Mouse (Mus musculus) heart, adult 18-20 months (tissue): ENCODE data around the gene Ces2c. TPM values are rescaled to one million over a fixed set of nuclear protein-coding genes. Genes with fewer than 3 reads are reported as not detected.
"Not testable (repeated sequence)": the region's sequence is repeated elsewhere in the genome, so short reads cannot be mapped to it uniquely, and the experiment has no call there.

Source experiments
- DNase-seq, 2 experiments: peaks; one replicate each; pipeline ENCODE4 v3.0.0; 2021 to 2022; ENCODE audit warnings: mixed read lengths in 1 of 2
- long read RNA-seq, 2 experiments: library from polyadenylated mRNA; stranded (forward); transcript quantifications; one replicate each; pipeline ENCODE4 v2.0.0; 2021
- total RNA-seq, 2 experiments: library from RNA; stranded (reverse); gene quantifications; 2 replicates each; pipeline ENCODE4 v1.2.3; 2021

The Ces2c gene
- not detected for total RNA-seq
- long read RNA-seq, experiment 1, result 0 reads
- long read RNA-seq, experiment 2, result 0 reads

DNA sequence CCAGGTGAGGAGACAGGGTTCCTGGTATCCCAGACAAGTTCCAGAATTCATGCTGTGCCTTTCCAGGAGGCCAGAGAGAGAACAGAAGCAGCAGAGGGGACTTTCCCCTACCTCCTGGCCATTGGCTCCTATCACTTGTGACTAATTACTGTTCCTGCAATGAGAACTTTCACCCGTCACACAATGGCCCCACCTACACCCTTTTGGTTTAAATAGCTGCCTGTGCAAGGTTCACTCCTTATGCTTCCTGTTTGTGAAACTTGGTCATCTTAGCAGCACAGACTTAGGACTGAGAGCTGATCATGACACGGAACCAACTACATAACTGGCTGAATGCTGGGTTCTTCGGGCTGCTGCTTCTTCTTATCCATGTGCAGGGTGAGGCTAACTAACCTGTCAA is at the start of gene Ces2c:
TSS of gene Ces2c (plus strand) at position 238 of the 400 bp plus-strand sequence.
- DNase-seq, result no peak

DNA sequence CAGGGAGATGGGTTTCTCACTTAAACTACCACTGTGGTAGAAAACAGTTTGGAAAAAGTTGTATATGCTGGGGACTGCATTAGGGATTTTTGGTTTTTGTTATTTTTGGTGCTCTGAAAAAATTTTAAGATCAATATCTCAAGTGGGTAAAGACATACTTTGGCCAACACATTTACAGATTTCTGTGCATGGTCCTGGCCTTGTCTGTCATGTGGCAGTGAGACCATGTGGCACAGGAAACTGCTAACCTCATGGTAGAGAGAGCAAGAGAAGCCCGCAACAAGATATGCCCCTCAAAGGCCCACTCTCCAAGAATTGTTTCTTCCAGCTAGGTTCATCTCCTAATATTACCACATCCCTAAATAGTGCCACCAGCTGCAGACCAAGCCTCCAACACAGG is 47.5 kb upstream of the Ces2c start:
- no peak for DNase-seq

DNA sequence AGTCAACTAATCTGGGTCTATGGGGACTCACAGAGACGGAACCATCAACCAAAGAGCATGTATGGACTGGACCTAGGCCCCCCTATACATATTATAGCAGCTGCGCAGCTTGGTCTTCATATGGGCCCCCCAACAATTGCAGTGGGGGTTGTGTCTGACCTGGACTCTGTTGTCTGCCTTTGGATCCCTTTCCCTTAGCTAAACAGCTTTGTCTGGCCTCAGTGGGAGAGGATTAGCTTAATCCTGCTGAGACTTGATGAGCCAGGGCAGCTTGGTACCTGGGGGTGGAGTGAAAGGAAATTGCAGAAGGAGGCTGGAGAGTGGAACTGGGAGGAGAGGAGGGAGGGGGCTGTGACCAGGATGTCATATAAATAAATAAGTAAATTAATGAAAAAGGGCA is 40.7 kb upstream of the Ces2c start:
- no peak for DNase-seq

DNA sequence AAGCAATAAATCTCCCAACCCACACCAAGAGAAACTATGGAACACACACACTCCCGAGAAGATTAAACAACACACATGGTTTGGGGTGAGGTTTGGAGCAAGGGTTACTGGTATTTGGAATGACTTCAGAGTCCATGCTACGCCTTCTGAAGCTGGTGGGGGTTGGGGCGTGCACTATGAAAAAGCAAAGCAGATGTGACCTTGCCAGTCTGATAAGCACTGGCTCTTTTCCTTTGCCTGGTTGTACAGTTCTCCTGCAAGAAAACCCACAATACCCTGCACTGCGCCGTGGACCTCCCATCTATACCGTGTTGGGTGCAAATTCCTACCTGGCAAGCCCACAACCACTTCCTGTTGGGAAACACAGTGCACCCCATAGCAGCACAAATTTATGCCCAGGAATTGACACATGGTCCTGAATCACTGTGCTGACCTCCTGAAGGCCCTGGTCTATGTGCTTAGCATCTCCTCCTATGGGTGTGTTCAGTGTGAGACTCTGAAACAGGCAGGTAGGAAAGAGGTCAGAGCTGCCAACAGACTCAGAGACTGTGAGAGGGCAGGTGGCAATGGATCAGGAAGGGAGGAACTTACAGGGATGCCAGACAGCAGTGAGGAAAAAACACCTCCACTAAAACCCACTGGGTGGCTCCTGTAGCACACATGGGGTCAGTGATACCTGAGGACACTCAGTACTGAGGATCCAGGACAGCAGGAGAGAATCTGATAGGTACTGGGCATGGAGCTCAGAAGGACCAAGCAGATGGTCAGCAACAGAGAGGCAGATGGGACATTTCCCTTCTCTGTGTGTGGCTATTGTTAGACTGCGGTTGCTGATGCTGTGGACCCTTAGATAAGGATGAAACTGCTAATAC is 38.1 kb upstream of the Ces2c start:
- DNase-seq, result no peak

DNA sequence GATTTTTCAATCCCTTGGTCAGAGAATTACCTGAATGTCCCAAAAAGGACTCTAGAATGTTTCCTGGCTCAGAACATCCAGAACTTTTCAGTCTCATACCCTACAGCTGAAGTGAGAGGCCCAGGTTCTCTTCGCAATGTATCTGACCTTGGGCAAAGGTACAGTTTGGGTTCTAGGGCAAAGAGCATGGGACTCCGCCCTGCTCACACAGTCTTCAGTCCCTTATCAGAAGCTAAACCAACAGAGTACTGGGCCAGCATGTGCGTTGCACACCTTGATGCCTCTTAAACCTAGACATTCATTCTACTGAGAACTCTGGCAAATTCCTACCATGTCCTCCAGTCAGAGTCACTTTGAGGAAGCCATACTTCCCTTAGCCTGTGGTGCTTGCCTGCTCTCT is 37.4 kb upstream of the Ces2c start:
- no peak for DNase-seq

DNA sequence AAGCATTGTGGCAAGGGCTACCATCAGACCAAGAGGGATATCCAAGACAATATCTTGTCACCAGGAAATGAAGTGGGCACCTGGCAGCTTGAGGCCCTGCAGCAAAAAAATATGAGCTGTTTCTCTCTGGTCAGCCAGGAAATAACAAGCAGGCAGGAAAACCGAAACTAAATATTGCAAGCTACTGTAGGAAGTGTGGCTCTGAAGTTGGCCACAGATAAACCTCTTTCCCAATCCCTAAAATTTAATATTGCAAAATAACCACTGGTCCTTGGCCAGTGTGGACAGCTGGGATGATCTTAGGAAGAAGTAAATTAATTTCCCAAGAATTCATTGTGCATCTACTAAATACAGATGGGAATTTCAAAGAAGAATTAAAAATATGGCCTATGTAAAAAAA is 20.0 kb upstream of the Ces2c start:
- peak; percentile 15 to 37 for DNase-seq

DNA sequence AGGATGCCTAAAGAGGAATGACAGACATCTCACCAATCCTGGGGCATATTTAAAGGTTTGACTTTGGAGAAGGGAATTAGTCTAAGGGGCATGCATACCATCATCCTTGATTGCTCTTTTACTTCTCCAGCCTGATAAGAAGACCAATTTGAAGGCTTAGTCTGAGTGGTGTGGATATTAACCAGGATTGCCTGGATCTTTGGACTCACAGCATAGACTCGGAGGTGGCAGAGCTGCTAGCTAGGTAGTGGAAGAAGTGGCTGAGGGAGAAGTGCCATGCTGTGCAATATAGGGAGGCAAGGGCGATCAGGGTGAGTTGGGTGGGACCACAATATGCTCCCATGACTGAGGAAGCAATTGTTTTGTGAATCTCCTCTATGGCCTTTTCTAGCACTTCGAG is 18.6 kb upstream of the Ces2c start:
- no peak for DNase-seq

DNA sequence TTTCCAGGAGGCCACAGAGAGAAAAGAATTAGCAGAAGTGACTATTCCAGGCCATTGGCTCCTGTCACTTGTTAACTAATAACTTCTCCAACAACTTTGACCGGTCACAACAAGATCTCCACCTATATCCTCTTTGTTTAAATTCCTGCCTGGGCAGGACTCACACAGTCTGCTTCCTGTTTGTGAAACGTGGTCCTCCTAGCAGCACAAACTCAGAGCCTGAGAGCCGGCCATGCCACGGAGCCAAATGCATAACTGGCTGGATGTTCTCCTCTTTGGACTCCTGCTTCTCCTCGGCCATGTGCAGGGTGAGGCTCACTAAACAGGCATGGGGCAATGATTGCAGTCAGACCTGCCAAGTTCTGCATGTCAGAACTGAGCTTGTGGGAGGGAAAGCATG is 15.4 kb upstream of the Ces2c start, which contains the start of gene Ces2b:
TSS of gene Ces2b (plus strand) at position 133 of the 400 bp plus-strand sequence.
- DNase-seq, result no peak

DNA sequence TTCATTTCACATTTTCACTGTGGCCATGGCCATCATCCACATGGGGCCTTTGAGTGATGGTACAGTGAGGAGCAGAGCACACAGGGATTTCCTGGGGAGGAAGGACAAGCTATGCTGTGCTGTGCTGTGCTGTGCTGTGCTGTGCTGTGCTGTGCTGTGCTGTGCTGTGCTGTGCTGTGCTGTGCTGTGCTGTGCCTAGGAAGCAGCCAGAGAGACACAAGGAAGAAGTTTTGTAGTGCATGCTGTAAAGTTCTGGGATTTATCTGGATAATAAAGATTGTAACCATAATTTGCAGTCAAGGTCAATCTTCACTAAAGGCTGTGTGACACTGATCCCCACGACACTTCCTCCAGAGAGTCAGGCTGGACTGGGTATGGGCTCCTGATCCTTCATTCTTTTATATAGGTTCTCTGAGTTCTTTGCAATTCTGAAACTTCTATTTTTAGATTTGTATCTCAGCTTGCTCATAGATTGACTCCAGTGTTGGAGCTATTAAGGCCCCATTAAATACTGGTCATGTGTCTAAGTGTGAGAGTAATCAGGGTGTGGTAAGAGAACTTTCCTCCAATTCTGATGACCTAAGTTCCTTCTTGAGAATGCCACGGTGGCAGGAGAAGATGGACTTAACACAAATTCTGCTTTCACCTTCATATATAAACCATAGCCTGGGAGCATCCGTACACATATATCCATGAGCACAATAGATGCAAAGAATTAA is 5.3 kb upstream of the Ces2c start:
- no peak for DNase-seq

DNA sequence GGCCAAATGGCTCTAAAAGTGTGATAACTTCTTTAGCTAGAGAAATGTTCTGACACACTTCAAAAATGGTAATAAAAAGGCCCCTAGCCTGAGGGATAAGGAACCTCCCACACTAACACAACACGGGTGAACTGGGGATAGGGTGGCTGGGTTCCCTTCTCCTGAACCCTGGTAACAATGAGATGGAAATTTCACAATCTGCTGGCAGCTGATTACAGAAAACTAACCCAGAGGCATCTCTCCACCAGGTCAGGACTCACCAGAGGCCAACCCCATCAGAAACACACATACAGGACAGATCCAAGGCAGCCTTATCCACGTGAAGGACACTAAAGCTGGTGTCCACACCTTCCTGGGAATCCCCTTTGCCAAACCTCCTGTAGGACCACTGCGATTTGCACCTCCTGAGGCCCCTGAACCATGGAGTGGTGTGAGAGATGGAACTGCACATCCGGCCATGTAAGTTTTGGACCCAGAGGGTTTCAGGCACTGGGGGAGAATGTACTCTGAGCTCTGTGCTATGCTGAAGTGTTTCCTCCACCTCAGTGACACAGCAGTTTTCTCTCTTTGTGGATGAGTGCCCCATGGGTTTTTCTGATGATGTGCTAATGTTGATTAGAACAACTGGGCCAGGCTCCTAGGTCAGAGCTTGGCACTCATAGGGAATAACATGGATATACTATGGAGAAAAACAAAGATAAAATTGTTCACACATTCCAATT is 1.0 kb downstream of the Ces2c start:
- DNase-seq, result no peak

DNA sequence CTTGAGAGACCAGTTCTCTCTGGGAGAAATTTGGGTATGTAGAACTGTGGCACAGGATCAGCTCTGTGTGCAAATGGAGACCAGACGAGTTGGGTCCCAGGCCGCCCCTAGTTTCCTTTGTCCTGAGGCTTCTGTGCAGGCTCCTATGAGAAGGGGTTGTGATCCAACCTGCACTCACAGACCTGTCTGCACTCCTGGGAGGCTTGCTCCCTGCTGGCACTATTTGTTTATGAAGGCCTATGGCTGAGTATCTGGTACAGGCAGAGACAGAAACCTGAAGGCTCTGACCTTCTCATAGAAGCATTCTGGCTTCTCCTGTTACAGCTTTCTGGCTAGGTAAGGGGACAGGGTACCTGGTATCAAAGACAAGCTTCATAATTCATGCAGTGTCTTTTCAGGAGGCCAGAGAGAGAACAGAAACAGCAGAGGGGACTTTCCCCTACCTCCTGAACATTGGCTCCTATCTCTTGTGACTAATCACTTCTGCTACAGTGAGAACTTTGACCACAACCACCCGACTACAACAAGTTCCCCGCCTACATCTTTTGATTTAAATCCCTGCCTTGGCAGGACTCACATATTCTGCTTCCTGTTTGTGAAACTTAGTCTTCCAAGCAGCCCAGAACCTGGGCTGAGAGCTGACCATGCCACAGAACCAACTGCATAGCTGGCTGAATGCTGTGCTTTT is 20.1 kb downstream of the Ces2c start:
- not testable (repeated sequence) for DNase-seq

DNA sequence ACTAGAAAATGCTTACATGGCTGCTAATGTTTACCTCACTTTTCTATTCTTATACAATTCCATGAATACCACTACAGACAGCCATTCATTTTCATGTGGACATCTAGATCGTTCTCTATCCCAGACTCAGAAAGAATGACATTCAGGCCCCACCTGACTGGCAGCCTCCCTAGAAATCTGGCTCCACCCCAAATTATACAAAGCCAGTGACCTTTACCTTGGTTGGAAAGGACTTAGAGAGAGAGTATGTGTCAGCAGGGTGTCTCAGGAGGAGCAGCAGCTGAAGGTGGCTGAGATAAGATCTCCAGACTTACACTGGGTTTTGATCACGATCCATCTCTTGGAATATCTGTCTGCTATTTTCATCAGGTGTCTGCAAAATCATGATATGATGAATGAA is 22.0 kb downstream of the Ces2c start:
- not testable (repeated sequence) for DNase-seq

DNA sequence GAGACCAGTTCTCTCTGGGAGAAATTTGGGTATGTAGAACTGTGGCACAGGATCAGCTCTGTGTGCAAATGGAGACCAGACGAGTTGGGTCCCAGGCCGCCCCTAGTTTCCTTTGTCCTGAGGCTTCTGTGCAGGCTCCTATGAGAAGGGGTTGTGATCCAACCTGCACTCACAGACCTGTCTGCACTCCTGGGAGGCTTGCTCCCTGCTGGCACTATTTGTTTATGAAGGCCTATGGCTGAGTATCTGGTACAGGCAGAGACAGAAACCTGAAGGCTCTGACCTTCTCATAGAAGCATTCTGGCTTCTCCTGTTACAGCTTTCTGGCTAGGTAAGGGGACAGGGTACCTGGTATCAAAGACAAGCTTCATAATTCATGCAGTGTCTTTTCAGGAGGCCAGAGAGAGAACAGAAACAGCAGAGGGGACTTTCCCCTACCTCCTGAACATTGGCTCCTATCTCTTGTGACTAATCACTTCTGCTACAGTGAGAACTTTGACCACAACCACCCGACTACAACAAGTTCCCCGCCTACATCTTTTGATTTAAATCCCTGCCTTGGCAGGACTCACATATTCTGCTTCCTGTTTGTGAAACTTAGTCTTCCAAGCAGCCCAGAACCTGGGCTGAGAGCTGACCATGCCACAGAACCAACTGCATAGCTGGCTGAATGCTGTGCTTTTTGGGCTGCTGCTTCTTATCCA is 39.5 kb downstream of the Ces2c start:
- not testable (repeated sequence) for DNase-seq

DNA sequence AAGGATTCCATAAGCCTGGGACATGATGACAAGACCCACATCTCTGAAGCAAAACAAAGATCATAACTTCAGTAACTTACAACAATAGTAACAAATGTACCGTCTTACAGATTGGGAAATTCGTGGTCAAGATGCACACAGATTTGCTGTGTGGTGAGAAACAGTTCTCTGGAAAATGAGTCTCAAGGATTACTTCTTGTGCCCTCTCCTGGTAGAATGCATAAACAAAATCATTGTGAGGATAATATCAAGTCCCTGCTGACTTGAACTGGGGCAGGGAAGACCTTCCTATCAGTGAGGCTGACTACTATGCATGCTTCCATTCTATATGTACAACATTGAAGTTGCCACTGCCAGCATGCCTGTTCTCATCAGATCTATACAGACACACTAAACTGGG is 54.9 kb downstream of the Ces2c start:
- DNase-seq, result no peak

Other genes starting within 250 kb of the Ces2c start
- gene Cdh16, start 222.7 kb upstream of the Ces2c start, total RNA-seq, result 1 to 10 TPM; 3.9 to 5.2 TPM
- gene Rrad, start 215.7 kb upstream of the Ces2c start, total RNA-seq, result 100 to 1,000 TPM in 1 of 2 experiments, 10 to 100 TPM in 1; 88.7 to 108 TPM
- 10 to 100 TPM; 62.2 to 66.5 TPM for gene Ciao2b, start 205.1 kb upstream of the Ces2c start, total RNA-seq
- gene Ces2a, start 113.1 kb upstream of the Ces2c start, total RNA-seq, result not detected
- gene Ces2b, start 15.5 kb upstream of the Ces2c start, total RNA-seq, result under 1 TPM; 0.22 to 0.44 TPM
- 1 to 10 TPM; 1.6 to 2.2 TPM for gene Ces2e, start 79.2 kb downstream of the Ces2c start, total RNA-seq
- not detected for gene Ces2f, start 100.3 kb downstream of the Ces2c start, total RNA-seq
- gene Ces2g, start 114.7 kb downstream of the Ces2c start, total RNA-seq, result 1 to 10 TPM; 3.2 to 5.0 TPM
- not detected for gene Ces2h, start 153.8 kb downstream of the Ces2c start, total RNA-seq
- gene Ces3a, start 201.5 kb downstream of the Ces2c start, total RNA-seq, result not detected
- not detected for gene Ces3b, start 236.7 kb downstream of the Ces2c start, total RNA-seq